Mouse (Mus musculus): ENCODE results near the gene B3gat2.

B3gat2 gene

DNA sequence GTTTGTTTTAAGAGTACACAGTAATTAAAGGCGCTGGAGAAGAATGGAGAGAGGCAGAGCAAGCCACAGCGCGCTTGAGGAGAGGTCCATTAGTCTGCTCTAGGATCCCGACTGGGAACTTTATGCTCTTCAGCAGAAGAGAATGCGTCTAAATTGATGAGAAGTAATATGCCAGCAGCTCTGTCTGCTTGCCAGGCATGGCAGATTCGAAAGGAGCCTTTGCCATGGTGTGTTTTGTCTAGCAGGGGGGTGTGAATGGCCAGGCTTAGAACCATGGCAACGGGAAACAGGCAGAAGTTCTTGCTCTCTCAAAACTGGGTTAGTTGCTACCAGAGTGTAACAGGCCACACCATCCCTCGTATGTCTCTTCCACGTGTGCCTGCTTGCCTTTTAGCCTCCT is 73.3 kb downstream of the B3gat2 start:
- DNase-seq (ENCODE audit: low spot score) = no peak

- DNase-seq (ENCODE audit: low spot score) = no peak
Measured at GRCm38 (mm10) chr1:23836630-23837029, 75.1 kb downstream of the B3gat2 start.

DNA sequence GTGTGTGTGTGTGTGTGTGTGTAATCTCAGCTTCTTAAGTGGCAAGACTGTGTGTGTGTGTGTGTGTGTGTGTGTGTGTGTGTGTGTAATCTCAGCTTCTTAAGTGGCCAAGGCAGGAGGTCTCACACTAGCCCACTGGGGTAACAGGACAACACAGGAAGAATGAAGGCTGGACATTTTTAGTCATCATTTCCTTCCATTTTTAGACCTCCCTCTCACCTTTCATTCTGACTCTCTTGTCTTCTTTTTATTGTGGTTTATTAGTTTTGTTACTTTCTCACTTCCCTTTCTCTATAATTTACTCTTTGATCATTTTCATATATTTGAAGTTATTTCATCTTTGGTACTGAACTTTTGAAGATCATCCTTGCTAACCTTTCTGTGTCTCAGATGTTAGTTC is 79.4 kb downstream of the B3gat2 start:
- DNase-seq (ENCODE audit: low spot score) = no peak

- no peak for DNase-seq (ENCODE audit: low spot score)
Measured at GRCm38 (mm10) chr1:23842629-23843028, 81.1 kb downstream of the B3gat2 start.

DNA sequence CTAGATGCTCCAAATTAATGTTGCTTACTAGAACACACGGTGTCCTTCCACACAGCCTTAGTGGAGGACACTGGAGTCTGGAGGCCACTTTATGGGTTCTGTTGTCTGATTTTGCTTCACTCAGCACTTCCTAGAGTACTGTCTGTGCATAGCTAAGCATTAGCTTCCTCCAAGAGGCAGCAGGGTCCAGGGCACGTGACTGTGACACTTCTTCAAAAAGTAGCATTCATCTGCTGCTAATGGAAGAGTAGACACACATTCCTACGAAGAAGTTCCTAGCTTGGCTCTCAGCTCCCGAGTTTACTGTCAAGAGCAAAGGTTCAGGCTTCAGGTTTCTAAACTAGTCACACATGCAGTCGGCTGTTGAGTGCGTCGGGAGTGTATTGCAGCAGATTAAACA is 82.2 kb downstream of the B3gat2 start:
- DNase-seq (ENCODE audit: low spot score) = no peak

GRCm38 (mm10) chr1:23845007-23845406 is 83.5 kb downstream of the B3gat2 start:
- DNase-seq (ENCODE audit: low spot score) = no peak

GRCm38 (mm10) chr1:23846044-23846680 is 84.6 kb downstream of the B3gat2 start:
- DNase-seq (ENCODE audit: low spot score) = no peak

- no peak for DNase-seq (ENCODE audit: low spot score)
Measured at GRCm38 (mm10) chr1:23855623-23856022, 94.1 kb downstream of the B3gat2 start.

DNA sequence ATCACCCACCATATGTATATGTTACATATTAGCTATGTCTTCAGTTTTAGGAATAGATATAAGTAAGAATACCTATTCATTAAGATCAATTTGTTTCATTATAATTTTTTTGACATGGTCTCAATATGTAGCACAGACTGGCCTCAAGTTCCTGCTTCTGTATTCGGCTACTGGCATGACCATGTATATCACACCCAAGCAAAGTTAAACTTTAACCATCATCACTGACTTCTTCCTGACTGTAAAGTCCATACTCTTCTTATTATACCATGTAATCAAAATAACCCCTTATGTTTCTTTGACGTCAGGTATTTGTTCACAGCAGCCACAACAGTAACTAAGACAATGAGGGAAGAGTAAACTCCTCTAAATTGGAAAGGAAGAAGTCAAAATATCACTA is 99.4 kb downstream of the B3gat2 start:
- no peak for DNase-seq (ENCODE audit: low spot score)

DNA sequence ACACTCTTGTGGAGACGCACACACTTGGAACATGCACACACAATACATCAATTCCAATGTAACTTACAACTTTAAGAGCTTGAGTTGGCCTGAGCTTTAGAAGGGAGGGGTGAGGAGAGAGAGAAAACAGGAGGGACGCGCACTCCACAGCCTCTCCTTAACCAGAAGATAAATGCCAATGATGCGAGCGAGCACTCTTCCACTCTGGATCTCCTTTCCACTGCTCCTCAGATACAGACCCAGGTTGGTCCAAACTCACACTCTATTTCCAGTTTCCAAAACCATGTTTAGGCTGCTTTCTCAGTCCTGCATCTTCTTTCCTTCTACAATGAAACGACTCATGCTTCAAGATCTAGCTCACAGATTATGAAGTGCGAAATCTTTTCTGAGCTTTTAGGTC is 104.0 kb downstream of the B3gat2 start:
- no peak for DNase-seq (ENCODE audit: low spot score)

DNA sequence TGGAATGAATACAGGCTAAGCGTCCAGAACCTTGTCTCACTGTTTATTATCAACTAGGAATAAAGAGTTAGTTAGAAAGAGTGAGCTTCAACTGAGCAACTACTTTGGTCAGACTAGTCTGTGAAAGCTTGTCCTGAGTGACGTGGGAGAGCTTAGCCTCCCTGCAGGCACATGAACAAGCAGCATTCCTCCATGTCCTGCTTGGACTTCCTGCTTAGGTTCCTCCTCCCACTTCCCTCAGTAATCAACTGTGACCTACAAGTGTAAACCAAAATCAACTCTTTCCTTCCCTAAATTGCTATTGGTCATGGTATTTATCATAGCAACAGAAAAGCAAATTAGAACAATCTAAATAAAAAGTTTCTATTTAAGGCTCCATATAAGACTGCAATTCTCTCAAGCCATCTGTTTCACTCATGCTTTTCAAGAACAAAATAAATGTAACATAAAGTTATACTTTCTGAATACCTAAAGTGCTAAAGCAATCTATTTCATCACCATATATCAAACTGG is 105.9 kb downstream of the B3gat2 start:
- DNase-seq (ENCODE audit: low spot score) = no peak

- no peak for DNase-seq (ENCODE audit: low spot score)
Measured at GRCm38 (mm10) chr1:23872194-23872593, 110.6 kb downstream of the B3gat2 start.

GRCm38 (mm10) chr1:23882681-23883080 is 121.1 kb downstream of the B3gat2 start:
- no peak for DNase-seq (ENCODE audit: low spot score)

DNA sequence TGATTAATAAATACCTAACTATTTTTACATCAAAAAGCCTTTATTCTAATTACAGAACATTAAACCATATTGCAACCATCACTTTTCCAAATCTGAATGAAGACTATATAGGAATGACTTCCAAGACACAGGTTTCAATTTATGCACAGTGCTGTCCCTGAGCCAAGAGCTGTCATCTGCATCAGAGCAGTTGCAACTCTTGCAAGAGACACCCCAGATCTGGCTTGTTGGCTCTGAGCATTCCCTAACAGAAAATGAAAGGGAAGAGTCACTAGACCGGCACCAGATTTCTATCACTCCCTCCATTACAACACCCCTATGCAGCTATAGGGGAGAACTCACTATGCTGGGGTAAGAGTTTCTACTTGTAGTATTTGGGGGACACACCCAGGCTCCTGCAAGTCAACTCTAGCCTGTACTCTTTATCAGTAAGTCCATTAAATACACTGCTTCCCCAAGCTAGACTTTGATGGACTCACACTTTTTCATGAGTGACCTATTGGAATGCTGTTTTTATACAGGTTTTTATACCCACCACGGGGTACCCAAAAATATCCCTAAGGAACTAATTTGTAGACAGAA is 122.6 kb downstream of the B3gat2 start:
- no peak for DNase-seq (ENCODE audit: low spot score)

- no peak for DNase-seq (ENCODE audit: low spot score)
Measured at GRCm38 (mm10) chr1:23884914-23885313, 123.4 kb downstream of the B3gat2 start.

GRCm38 (mm10) chr1:23892072-23892471 is 130.5 kb downstream of the B3gat2 start:
- no peak for DNase-seq (ENCODE audit: low spot score)
